Mouse (Mus musculus): ENCODE results near the gene Dmrt1. TPM values are rescaled to one million over a fixed set of nuclear protein-coding genes. Genes with fewer than 3 reads are reported as not detected.

The Dmrt1 gene
- total RNA-seq, 2 experiments from 2014 or later = not detected

GRCm38 (mm10) chr19:25564430-25564829 is 59.0 kb downstream of the Dmrt1 start:
- no peak for DNase-seq (ENCODE audit: low spot score)

GRCm38 (mm10) chr19:25569778-25570177 is 64.4 kb downstream of the Dmrt1 start:
- DNase-seq (ENCODE audit: low spot score) = no peak

- DNase-seq (ENCODE audit: low spot score) = no peak
Observed at GRCm38 (mm10) chr19:25574431-25574830, 69.0 kb downstream of the Dmrt1 start.

- no peak for DNase-seq (ENCODE audit: low spot score)
Observed at GRCm38 (mm10) chr19:25574981-25575814, 69.8 kb downstream of the Dmrt1 start.

- DNase-seq (ENCODE audit: low spot score) = no peak
Observed at GRCm38 (mm10) chr19:25578358-25578757, 72.9 kb downstream of the Dmrt1 start.

GRCm38 (mm10) chr19:25579440-25579839 is 74.0 kb downstream of the Dmrt1 start:
- no peak for DNase-seq (ENCODE audit: low spot score)

- DNase-seq (ENCODE audit: low spot score) = no peak
Observed at GRCm38 (mm10) chr19:25597717-25598232, 92.4 kb downstream of the Dmrt1 start.

- DNase-seq (ENCODE audit: low spot score) = no peak
Observed at GRCm38 (mm10) chr19:25598626-25599025, 93.2 kb downstream of the Dmrt1 start.

- no peak for DNase-seq (ENCODE audit: low spot score)
Observed at GRCm38 (mm10) chr19:25601966-25602365, 96.5 kb downstream of the Dmrt1 start.

- DNase-seq (ENCODE audit: low spot score) = no peak
Observed at GRCm38 (mm10) chr19:25607461-25608205, 102.2 kb downstream of the Dmrt1 start.

GRCm38 (mm10) chr19:25608206-25608580 is 102.8 kb downstream of the Dmrt1 start:
- no peak for DNase-seq (ENCODE audit: low spot score)

GRCm38 (mm10) chr19:25608961-25609850 is 103.8 kb downstream of the Dmrt1 start:
- no peak for DNase-seq (ENCODE audit: low spot score)

GRCm38 (mm10) chr19:25610015-25610410 is 104.6 kb downstream of the Dmrt1 start, which contains the start of gene Dmrt3:
Gene Dmrt3 (plus strand): TSS chr19:25610301.
- DNase-seq (ENCODE audit: low spot score) = no peak

- no peak for DNase-seq (ENCODE audit: low spot score)
Observed at GRCm38 (mm10) chr19:25610411-25611111, 105.1 kb downstream of the Dmrt1 start.

GRCm38 (mm10) chr19:25611116-25611515 is 105.7 kb downstream of the Dmrt1 start:
- no peak for DNase-seq (ENCODE audit: low spot score)

GRCm38 (mm10) chr19:25611876-25612805 is 106.7 kb downstream of the Dmrt1 start:
- no peak for DNase-seq (ENCODE audit: low spot score)

GRCm38 (mm10) chr19:25612806-25613295 is 107.4 kb downstream of the Dmrt1 start:
- no peak for DNase-seq (ENCODE audit: low spot score)

- DNase-seq (ENCODE audit: low spot score) = no peak
Observed at GRCm38 (mm10) chr19:25613476-25614300, 108.3 kb downstream of the Dmrt1 start.

Measured in gastrocnemius, adult 18-20 months (tissue).